Mouse (Mus musculus): ENCODE measurements at regions not wholly inside any gene's neighbourhood (a gene's known extent, or its start where the extent isn't known, plus 50 kb on each side); places are given as distances from the start of the nearest gene placed in this dataset.
A peak's percentile ranks its signal among the peaks of the same experiment; 100 is the strongest.

DNA sequence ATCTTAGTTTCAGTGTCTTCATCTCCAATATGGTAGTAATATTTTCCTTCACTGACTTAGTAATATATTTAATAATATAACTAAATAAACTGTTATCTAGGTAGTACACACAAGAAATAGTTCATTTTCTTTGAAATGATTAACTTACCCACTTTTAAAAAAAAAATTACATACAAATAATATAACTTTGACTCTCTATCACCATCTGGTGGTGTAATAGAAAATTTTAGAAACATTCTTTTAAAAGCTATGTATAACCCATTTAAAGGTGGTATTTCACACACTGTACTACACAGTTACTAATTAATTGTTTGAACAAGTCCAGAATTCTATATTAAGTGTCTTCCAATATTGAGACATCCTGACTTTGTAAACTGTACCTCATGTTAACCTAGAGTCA is 53.9 kb upstream of the Olfr266 start:
- no peak for DNase-seq (ENCODE audit: low read depth, low spot score)

DNA sequence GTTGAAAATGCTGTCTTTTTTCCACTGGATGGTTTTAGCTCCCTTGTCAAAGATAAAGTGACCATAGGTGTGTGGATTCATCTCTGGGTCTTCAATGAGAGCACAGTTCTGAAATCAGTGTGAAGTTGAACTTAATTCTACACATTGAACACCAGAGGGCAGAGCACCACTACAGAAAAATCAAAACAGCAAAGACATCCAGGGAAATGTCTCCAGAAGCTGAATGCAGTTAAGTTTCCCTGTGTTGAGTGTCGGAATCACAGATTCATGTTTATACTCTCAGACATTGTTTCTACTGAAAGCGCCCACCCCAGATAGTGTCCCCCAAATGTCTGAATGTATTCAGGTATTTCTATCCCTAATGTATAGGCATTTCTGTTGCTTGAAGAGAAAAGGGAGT is 77.1 kb upstream of the Olfr266 start:
- DNase-seq (ENCODE audit: low read depth, low spot score): peak; percentile 36

DNA sequence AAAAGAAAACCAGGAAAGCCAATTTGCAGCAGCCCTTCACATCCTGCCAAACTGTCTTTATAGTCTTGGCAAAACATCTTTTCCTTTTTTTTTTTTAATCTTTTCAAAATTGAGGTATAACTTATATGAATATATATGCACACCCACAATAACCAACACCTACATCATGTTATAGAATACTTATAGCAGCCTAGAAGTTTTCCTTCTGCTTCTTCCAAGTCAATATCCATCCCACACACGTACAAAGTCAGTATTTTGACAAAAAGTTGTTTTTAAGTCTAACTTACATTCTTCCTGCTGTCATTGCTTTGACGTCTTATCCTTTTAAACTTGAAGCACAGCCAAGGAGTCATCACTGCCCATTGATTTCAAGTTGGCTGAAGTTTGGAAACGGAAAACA is 80.6 kb upstream of the Olfr266 start:
- no peak for DNase-seq (ENCODE audit: low read depth, low spot score)

DNA sequence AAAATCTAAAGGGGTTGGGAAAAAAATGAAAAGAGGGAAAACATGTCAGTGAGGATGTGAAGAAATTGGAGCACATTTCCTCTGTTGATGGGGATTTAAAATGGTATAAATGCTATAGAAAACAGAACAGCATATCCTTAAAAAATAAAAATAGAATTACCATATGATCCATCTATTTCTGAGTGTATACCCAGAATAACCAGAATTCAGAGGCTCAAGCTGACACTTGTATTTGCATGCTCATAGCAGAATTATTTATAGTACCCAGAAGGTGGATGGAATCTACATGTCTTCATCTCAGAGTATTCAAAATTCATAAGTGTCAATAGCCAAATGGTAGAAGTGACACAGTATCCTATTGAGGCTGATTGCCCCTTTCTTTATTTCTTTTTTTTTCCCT is 99.9 kb upstream of the Kcna3 start:
- no peak for DNase-seq (ENCODE audit: low read depth, low spot score)

DNA sequence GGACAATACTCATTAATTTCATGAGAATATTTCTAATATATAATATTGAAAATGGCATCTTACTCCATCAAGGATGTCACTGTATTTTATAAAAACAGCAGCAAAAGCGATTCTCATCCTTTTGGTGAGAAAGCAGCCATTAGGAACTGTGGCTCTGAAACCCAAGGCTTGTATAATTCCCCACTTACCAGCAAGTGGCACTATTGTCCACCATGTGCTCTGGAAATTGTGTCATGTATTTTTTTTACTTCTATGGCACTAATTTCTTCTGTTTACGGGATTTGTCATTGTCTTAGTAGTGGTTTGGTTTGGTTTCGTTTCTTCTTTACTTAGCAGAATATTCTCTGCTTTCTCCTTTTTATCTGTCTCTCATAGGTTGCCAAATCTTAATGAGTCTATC is 95.9 kb upstream of the Kcna3 start:
- peak; percentile 3 for DNase-seq (ENCODE audit: low read depth, low spot score)

DNA sequence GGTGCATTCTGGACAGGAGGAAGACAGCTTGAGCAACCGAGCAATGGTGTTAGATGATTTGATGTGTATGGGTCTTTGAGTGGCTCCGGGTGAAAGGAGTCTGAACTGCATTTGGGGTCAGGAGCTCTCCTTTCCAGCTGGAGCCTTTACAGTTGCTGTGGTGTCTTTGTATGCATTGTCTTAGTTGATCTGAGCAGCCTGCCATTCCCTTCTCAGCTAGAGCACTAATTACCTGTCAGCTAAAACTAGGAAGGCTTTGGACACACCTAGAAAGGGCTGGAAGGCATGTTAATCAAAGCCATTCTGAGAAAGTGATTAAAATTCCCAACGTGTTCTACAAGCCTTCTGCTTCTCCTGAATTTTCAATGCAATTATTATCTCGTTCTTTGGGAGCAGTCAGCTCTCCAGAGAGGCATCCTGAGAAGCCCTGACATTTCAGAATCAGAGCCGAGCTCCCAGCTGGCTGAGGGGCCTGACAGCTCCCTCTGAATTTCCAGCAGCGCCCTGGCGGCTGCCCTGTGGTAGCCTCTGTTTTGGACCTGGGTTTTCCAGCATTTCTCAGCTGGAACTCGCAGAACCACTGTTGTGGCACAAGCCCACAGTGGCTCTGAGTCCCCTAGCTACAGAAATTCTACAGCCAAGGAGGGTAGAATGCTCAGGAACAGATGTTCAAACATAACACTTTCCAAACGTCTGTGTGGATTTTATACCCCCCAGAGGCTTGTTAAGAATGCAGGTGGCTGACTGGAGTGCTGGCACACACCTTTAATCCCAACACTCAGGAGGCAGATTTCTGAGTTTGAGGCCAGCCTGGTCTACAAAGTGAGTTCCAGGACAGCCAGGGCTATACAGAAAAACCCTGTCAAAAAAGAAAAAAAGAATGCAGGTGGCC is 80.2 kb upstream of the Kcna3 start:
- no peak for DNase-seq (ENCODE audit: low read depth, low spot score)

DNA sequence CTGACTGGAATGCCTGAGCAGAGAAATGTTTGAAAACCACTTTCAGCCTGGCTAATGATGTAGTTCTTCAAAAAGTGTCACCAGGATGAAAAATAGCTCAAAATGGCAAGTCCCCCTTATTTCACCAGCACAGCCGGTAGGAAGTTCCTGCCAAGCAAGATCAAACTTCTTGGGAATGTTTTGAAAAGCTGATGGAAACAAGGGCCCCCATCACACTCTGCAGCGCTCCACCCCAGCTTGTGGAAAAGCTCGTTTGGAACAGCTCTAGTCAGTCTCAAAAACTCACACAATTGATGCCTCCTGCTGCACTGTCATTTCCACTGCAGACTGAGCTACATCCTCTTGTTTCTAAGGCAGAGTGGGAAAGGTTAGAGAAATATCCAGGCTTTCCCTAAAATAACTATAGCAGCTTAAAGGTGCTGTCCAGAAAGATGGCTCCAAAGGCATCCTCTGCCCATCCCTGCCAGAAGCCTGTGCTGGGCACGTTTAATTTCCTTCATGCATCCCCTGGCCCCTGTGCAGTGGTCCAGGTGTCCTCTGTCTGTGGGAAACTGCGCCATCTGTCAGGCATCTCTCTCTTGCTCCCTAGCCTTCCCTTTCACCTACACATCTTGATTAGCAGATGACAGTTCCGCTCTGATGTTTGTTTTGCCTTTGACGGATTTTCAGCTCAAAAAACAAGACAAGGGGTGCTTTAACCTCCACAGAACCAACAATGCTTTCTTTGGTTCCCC is 78.6 kb upstream of the Kcna3 start:
- no peak for DNase-seq (ENCODE audit: low read depth, low spot score)

DNA sequence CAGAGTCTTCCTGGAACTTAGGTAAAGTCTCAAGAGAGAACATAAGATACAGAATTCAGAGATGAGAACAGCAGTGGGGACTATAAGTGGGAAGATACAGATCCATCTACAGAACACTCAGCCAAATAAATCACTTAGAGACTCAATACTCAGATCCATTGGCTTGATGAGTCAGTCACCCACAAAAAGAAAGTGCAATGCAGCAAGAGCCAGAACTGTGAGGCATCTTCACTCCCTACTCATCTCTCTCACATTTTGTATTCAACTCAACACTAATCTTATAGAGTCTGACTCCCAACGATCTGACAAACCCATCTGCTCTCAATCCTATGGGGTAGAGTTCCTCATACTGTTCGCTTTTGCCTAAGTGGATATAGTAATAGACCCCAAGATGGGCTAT is 77.8 kb upstream of the Kcna3 start:
- DNase-seq (ENCODE audit: low read depth, low spot score): no peak

DNA sequence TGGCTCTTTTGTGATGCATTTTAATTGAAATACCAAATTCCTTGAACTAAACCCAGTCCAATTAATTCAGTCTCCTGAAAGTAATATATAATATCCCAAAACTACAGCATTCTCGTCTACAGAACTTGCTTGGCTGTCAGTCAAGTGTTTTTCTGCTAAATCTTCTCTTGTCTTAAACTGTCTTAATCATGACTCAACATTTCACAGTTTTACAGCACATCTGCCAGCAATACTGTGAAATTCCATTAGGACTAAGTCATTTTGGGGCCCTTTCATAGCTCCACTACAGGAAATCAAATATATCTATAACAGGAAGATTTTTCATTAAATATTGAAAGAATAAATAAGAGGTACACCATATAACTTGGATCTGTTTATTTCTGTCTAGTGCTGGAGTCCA is 75.4 kb upstream of the Kcna3 start:
- no peak for DNase-seq (ENCODE audit: low read depth, low spot score)

DNA sequence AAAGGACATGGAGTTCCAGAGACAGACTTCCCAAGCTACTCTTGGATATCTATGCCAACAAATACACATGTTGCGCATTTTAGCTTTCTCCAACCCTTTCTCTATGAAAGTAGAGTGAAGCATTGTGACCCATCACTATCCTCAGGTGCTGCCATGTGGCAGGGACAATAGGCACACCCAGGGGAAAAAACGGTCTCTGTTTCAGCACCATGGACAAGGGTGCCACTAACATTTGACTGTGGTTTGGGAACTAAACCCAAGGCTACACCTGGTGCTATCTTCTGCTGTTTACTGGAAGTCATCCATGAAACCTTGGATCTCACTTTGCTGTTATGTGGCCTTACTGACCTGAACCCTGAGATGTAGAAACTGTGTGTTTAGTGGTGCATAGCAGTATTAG is 73.5 kb upstream of the Kcna3 start:
- peak; percentile 35 for DNase-seq (ENCODE audit: low read depth, low spot score)

DNA sequence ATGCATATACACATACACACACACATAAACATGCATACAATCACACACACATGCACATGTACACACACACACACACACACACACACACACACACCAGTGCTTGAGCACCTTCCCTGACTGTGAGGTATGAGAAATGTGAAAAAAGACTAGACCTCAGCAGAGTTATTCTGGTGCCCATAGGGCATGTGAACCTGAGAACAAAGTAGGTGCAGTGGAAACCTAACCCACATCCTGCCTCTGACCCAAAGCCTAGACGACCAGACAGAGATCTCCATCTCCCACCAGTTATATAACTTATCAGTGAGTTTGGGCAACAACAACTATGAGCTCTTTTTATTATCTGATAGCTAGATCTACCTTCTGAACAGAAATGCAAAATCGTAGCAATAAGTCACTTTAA is 69.8 kb upstream of the Kcna3 start:
- DNase-seq (ENCODE audit: low read depth, low spot score): no peak

DNA sequence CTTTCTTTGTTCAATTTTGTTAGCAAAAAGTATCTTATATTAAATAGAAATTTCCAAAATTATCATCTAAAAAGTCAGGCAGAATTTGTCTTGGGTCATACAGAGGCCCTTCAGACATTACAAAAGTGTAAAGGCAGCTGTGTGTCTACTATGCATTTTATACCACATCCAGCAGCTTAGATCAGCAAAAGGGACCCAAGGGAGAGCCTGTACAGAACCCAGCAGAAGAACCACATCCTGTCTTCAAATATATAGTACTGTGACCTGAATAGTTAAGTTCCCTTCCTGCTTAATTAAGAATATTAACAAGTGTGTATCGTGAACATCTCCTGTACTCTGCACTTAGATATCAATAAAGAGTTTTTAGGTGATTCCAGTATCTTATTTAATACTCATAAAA is 68.5 kb upstream of the Kcna3 start:
- no peak for DNase-seq (ENCODE audit: low read depth, low spot score)

DNA sequence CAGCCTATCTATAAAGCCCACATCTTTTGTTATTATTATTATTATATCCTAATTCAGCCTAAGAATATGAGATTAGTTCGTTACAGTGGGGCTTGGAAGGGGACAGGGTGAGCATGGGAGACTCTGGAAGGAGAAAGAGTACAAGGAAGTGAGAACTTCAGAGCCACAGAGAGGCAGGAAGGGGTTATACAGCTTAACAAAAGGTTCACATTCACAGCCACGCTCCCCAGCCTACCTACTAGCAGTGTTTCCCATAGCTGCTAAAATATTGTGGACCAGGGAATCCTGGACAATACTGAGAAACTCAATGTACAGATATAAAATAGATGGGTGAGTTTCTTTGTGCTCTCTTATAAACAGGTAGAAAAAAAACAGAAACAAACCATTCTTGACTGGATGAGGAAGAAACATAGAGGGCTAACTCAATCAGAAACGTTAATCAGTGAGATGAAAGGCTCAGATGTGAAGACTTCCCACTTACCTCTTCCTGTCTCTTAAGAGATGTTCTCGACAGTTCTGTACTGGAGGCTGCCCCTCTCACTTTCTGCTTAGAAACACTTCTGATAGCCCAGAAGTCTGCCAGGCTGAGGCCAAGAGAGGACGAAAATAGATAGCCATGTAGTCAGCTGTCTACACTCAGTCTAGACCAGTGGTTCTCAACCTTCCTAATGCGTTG is 61.7 kb upstream of the Kcna3 start:
- no peak for DNase-seq (ENCODE audit: low read depth, low spot score)

DNA sequence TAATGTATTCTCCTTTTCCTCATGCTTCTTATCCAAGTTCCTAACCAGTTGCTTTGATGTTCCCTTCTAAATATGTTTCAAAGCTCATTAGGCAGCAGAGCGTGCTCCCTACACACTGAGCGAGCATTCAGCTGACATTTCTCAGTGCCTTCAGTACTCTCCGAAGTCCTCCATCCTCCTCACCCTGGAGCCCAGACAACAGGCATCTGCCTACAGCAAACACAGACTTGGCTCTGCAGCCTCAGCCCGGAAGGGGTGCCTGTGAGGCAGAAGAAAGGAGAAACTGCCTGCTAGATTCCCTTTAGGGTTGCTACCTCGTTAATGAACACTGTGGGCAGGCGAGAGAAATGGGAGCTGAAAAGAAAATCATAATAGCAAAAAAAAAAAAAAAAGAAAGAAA is 57.2 kb upstream of the Kcna3 start:
- DNase-seq (ENCODE audit: low read depth, low spot score): no peak

DNA sequence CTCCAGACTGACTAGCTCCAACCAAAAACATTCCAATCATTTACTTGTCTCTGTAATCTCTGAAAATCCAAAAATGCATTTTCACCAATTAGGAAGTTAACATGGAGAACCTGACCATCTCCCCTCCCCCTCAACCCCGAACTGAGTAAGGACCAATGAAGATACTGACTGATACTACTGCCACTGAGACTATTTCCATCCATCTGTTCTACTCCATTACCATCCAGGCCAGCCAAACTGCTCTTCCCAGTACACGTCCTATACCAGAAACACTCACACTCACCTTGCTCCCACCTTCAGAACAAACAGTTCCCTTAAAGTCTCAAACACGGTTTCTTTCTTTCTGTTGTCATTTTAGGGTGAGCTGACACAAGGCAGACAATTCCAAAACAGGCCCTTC is 55.1 kb upstream of the Kcna3 start:
- DNase-seq (ENCODE audit: low read depth, low spot score): no peak

DNA sequence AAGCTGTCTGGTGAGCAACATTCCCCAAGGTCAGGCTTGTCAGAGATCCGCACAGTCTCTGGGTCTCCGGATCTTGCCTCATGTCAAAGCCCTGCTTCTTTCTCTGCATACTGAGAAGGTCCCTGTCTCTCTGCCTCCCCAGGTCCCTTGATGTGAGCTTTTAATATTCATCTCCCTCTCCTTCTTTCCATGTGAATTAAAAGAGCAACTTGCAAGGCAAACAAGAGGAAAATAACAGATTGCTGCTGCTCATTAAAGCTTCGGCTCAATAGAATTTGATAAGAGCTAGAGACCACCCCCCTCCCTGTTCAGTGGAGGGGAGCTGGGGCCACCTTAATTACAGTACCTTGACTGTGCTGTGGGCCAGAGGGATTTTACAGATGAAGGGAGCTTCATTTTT is 54.6 kb upstream of the Kcna3 start:
- no peak for DNase-seq (ENCODE audit: low read depth, low spot score)

DNA sequence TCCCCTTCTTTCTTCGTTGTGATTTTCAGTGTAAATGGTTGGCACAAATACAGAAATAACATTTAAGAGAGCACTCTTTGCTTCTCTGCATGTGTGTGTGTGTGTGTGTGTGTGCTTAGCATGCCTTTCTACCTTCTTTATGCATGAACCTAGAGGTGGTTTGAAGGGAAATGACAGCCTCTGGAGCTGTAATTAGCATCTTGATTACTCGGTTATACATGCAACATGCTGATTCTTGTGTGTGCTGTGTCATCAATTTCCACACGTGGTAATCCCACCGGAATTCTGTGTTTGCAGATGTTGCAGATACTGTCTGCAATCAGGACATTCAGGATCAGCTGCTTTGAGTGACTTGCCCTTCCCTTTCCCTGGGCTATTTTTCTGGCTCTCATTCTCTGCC is 51.7 kb upstream of the Kcna3 start:
- no peak for DNase-seq (ENCODE audit: low read depth, low spot score)
